Mouse (Mus musculus): Measurements from ENCODE around the gene Ulk2. TPM values are rescaled to one million over a fixed set of nuclear protein-coding genes. Genes with fewer than 3 reads are reported as not detected.

The Ulk2 gene
- 16.1 TPM for polyA plus RNA-seq (2014; fragmentation: Illumina TruSeq; extraction: RNeasy Lipid Tissue Mini Kit (QIAGEN cat#74804); ENCODE audit: insufficient read depth, low read depth, low replicate concordance)

DNA sequence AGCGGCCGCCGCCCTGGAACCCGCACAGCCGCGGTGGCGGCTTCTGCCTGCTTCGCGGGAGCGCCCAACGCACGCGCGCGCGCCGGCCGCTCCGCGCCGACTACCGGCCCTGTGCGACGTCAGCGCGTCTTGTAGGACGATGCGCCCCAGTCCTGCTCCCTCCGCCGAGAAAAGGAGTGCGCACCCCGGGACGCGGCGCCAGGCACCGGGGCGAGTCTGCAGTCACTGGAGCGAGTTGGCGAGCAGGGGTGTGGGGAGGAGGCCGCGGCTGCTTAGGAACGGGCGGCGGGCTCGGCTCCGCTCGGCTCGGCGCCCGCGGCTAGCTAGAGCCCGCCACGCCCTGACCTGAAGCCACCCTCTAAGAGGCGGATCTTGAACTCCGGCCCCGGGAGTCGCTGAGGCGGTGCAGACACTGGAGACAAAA lies at the start of gene Ulk2:
Gene Ulk2, minus strand, starts transcription at position 86 of the 424 bp plus-strand sequence.

DNA sequence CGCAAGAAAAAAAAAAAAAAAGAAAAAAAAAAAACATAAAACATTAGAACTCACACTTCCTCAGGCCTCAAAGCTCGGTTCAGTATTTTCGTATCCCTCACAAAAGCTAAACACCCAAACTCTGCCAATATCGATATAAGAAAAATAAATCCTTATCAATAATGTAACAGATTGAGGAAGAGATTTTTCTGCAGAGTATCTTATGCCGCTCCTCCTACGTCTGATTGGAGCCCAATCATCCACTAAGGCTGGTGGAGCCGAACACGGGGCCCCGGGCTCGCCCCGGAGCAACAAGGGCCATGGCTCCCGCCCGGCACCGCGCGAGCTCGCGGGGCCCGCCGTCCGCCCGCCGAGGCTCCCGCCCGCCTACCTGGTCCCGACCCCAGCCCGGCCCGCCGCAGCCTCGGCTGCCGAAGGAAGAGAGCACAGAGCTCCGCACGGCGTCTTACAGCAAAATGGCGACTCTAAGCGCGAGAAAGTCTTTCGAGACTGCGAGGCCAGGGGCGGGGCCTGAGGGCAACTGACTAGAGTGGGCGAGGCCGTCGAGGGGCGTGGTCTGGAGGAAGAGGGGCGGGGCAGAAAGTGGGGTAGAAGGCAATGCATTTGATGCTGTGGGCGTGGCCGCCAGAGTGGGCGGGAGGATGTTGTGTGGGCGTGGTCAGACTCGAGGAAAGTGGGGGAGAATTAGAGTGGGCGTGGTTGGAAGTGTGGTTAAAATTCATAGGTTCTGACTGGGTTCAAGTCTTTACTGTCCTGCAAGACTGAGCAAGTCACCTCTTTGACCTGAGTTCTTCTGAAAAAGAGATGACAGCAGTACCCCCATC lies 93.1 kb downstream of the Ulk2 start, which contains the start of gene Prpsap2:
Gene Prpsap2, minus strand, starts transcription at position 505 of the 824 bp plus-strand sequence.

Other genes with a start within 250 kb of the Ulk2 start
- 96.8 TPM for gene Grap, start 201.8 kb downstream of the Ulk2 start, polyA plus RNA-seq (2014; fragmentation: Illumina TruSeq; extraction: RNeasy Lipid Tissue Mini Kit (QIAGEN cat#74804); ENCODE audit: insufficient read depth, low read depth, low replicate concordance)
- gene Fam83g, start 171.0 kb downstream of the Ulk2 start, polyA plus RNA-seq (2014; fragmentation: Illumina TruSeq; extraction: RNeasy Lipid Tissue Mini Kit (QIAGEN cat#74804); ENCODE audit: insufficient read depth, low read depth, low replicate concordance): 1.1 TPM
- not detected for gene Slc5a10, start 134.2 kb downstream of the Ulk2 start, polyA plus RNA-seq (2014; fragmentation: Illumina TruSeq; extraction: RNeasy Lipid Tissue Mini Kit (QIAGEN cat#74804); ENCODE audit: insufficient read depth, low read depth, low replicate concordance)
- gene Prpsap2, start 93.0 kb downstream of the Ulk2 start, polyA plus RNA-seq (2014; fragmentation: Illumina TruSeq; extraction: RNeasy Lipid Tissue Mini Kit (QIAGEN cat#74804); ENCODE audit: insufficient read depth, low read depth, low replicate concordance): 20.0 TPM
- 8.7 TPM for gene Akap10, start 75.2 kb upstream of the Ulk2 start, polyA plus RNA-seq (2014; fragmentation: Illumina TruSeq; extraction: RNeasy Lipid Tissue Mini Kit (QIAGEN cat#74804); ENCODE audit: insufficient read depth, low read depth, low replicate concordance)
- gene Specc1, start 101.7 kb upstream of the Ulk2 start, polyA plus RNA-seq (2014; fragmentation: Illumina TruSeq; extraction: RNeasy Lipid Tissue Mini Kit (QIAGEN cat#74804); ENCODE audit: insufficient read depth, low read depth, low replicate concordance): 7.3 TPM

All from lung, adult 10 weeks (tissue).